Mouse (Mus musculus) cerebellum, postnatal 36 days (tissue): ENCODE data around the gene Dennd1a.
A peak's percentile ranks its signal among the peaks of the same experiment; 100 is the strongest.

ENCODE experiments used
- DNase-seq, 2 experiments: peaks; one replicate each; pipeline ENCODE4 v3.0.0; 2021 to 2022; ENCODE audit warnings: mixed read lengths in 2 of 2

The Dennd1a gene

GRCm38 (mm10) chr2:38025615-38026014, 261.6 kb downstream of the Dennd1a start:
- DNase-seq, result no peak

- DNase-seq, result peak; percentile 41 to 43
These were observed 263.5 kb downstream of the Dennd1a start for GRCm38 (mm10) chr2:38023741-38024130.

GRCm38 (mm10) chr2:38023054-38023740, 264.0 kb downstream of the Dennd1a start:
- DNase-seq, result peak; percentile 74 to 87

- DNase-seq, result no peak
These were observed 266.0 kb downstream of the Dennd1a start for GRCm38 (mm10) chr2:38021166-38021565.

GRCm38 (mm10) chr2:38014702-38015101, 272.5 kb downstream of the Dennd1a start:
- DNase-seq, result no peak

- DNase-seq, result peak; percentile 57 to 76
These were observed 273.3 kb downstream of the Dennd1a start for GRCm38 (mm10) chr2:38013839-38014365.

GRCm38 (mm10) chr2:38007238-38007637, 280.0 kb downstream of the Dennd1a start:
- no peak for DNase-seq

- DNase-seq, result no peak
These were observed 284.0 kb downstream of the Dennd1a start for GRCm38 (mm10) chr2:38003183-38003680.

GRCm38 (mm10) chr2:38001004-38001403, 286.2 kb downstream of the Dennd1a start:
- DNase-seq, result no peak

GRCm38 (mm10) chr2:37997966-37998365, 289.2 kb downstream of the Dennd1a start:
- no peak for DNase-seq

- no peak for DNase-seq
These were observed 298.1 kb downstream of the Dennd1a start for GRCm38 (mm10) chr2:37989091-37989490.

GRCm38 (mm10) chr2:37988301-37988700, 298.9 kb downstream of the Dennd1a start:
- no peak for DNase-seq

GRCm38 (mm10) chr2:37985690-37986222, 301.4 kb downstream of the Dennd1a start:
- DNase-seq, result no peak

- no peak for DNase-seq
These were observed 304.5 kb downstream of the Dennd1a start for GRCm38 (mm10) chr2:37982714-37983113.

GRCm38 (mm10) chr2:37981562-37982403, 305.4 kb downstream of the Dennd1a start:
- DNase-seq, result no peak

- DNase-seq, result no peak
These were observed 313.0 kb downstream of the Dennd1a start for GRCm38 (mm10) chr2:37974201-37974600.

- DNase-seq, result no peak
These were observed 314.6 kb downstream of the Dennd1a start for GRCm38 (mm10) chr2:37972621-37973020.

GRCm38 (mm10) chr2:37971726-37972125, 315.5 kb downstream of the Dennd1a start:
- DNase-seq, result no peak

- DNase-seq, result no peak
These were observed 317.3 kb downstream of the Dennd1a start for GRCm38 (mm10) chr2:37969713-37970485.

GRCm38 (mm10) chr2:37964534-37964933, 322.7 kb downstream of the Dennd1a start:
- no peak for DNase-seq

- DNase-seq, result no peak
These were observed 323.8 kb downstream of the Dennd1a start for GRCm38 (mm10) chr2:37963362-37963761.

- DNase-seq, result no peak
These were observed 338.8 kb downstream of the Dennd1a start for GRCm38 (mm10) chr2:37948424-37948823.
